In genomic region chr6:136894532-136895339, GRCm38 (mm10) we compare ENCODE assay signal across 11 mouse cellular contexts. TPM values are rescaled to one million over a fixed set of nuclear protein-coding genes. Genes with fewer than 3 reads are reported as not detected.
A peak's percentile ranks its signal among the peaks of the same experiment; 100 is the strongest.
DNase-seq lines count a peak whose midpoint lies in the region; ATAC-seq and TF ChIP-seq lines count a peak whose summit lies in the region.
"Had no signal": no experiment of that assay in that cellular context is flagged by ENCODE, and none has a peak within 500 bp of the region (broad histone marks: within the 10 kb centered on the region; RNA-seq: fewer than 3 reads in every experiment).

No protein-coding gene starts in this region.

- no peaks in the 10 kb centered on the region for H3K27me3 ChIP-seq in heart, embryonic 14.5 days (ENCODE audit: control insufficient read depth, insufficient read depth, low read length)
- H3K27me3 ChIP-seq in stomach, postnatal 0 days (ENCODE audit: control insufficient read depth, insufficient read depth, low read length), result no peaks in the 10 kb centered on the region
- H3K27me3 ChIP-seq in midbrain, embryonic 10.5 days (ENCODE audit: low read depth, poor library complexity, severe bottlenecking), result no peaks in the 10 kb centered on the region
- H3K27me3 ChIP-seq: neural tube, embryonic 12.5 days had no signal

- H3K36me3 ChIP-seq in heart, embryonic 14.5 days (ENCODE audit: control insufficient read depth, insufficient read depth, low read length), result no peaks in the 10 kb centered on the region
- H3K36me3 ChIP-seq in stomach, postnatal 0 days (ENCODE audit: control insufficient read depth, insufficient read depth, low read length), result no peaks in the 10 kb centered on the region
- no peaks in the 10 kb centered on the region for H3K36me3 ChIP-seq in midbrain, embryonic 10.5 days
- H3K36me3 ChIP-seq: forebrain, embryonic 10.5 days; G1E; neural tube, embryonic 12.5 days had no signal

- no peak overlapping the region for H3K9ac ChIP-seq in heart, embryonic 14.5 days (ENCODE audit: low read length)
- no peak overlapping the region for H3K9ac ChIP-seq in stomach, postnatal 0 days (ENCODE audit: low read length)
- H3K9ac ChIP-seq: neural tube, embryonic 12.5 days had no signal

- peak overlapping the region; percentile 40 to 73 for H3K27ac ChIP-seq in heart, embryonic 14.5 days (replicated peaks in 1 of 2; ENCODE audit: control insufficient read depth in 1 of 2, insufficient read depth in 1 of 2, low read depth in 2 of 2, low read length in 2 of 2)
- H3K27ac ChIP-seq in stomach, postnatal 0 days (replicated peaks), result peak overlapping the region; percentile 8
- no peak overlapping the region for H3K27ac ChIP-seq in midbrain, embryonic 10.5 days (replicated peaks)
- H3K27ac ChIP-seq: forebrain, embryonic 10.5 days; neural tube, embryonic 12.5 days had no signal

- H3K4me1 ChIP-seq in heart, embryonic 14.5 days (ENCODE audit: control insufficient read depth in 2 of 2, insufficient read depth in 2 of 2, low read length in 2 of 2), result peaks cover 7 to 8% of the 10 kb centered on the region in 2 experiments
- peaks cover 11% of the 10 kb centered on the region for H3K4me1 ChIP-seq in stomach, postnatal 0 days (replicated peaks; ENCODE audit: control insufficient read depth, insufficient read depth)
- H3K4me1 ChIP-seq in midbrain, embryonic 10.5 days, result no peaks in the 10 kb centered on the region
- H3K4me1 ChIP-seq: forebrain, embryonic 10.5 days; neural tube, embryonic 12.5 days had no signal

- H3K4me2 ChIP-seq in heart, embryonic 14.5 days (ENCODE audit: low read length), result no peak overlapping the region
- no peak overlapping the region for H3K4me2 ChIP-seq in stomach, postnatal 0 days (replicated peaks; ENCODE audit: low read depth)
- H3K4me2 ChIP-seq: neural tube, embryonic 12.5 days had no signal

- no peak for ATAC-seq in heart, embryonic 14.5 days (ENCODE audit: insufficient number of reproducible peaks, insufficient read depth, low FRiP score, low read depth)
- peak; percentile 35; the same call in 1 of the 2 replicates for ATAC-seq in stomach, postnatal 0 days (ENCODE audit: low FRiP score, low TSS enrichment)

- WGBS in heart, embryonic 14.5 days, result 50% methylated on average over 15 of the region's 15 CpGs
- WGBS in stomach, postnatal 0 days, result 16% methylated on average over 15 of the region's 15 CpGs
- WGBS in midbrain, embryonic 10.5 days, result 65% methylated on average over 15 of the region's 15 CpGs

- H3K4me3 ChIP-seq in heart, embryonic 14.5 days (ENCODE audit: control insufficient read depth in 1 of 2, insufficient read depth in 1 of 2, low read depth in 1 of 2, low read length in 2 of 2), result no peak overlapping the region
- H3K4me3 ChIP-seq in stomach, postnatal 0 days (ENCODE audit: low read depth, low read length), result no peak overlapping the region
- H3K4me3 ChIP-seq in midbrain, embryonic 10.5 days, result no peak overlapping the region
- H3K4me3 ChIP-seq: forebrain, embryonic 10.5 days; neural tube, embryonic 12.5 days had no signal

- no peaks in the 10 kb centered on the region for H3K9me3 ChIP-seq in heart, embryonic 14.5 days (ENCODE audit: control insufficient read depth, low read length)
- no peaks in the 10 kb centered on the region; the same call in 1 of the 2 replicates for H3K9me3 ChIP-seq in stomach, postnatal 0 days (ENCODE audit: control insufficient read depth, low read length)
- H3K9me3 ChIP-seq in midbrain, embryonic 10.5 days (replicated peaks), result no peaks in the 10 kb centered on the region
- H3K9me3 ChIP-seq: forebrain, embryonic 10.5 days; G1E; neural tube, embryonic 12.5 days had no signal

- no peak for TF ChIP-seq EP300 in stomach, postnatal 0 days (optimal IDR thresholded peaks at IDR 0.05)

- peak; percentile 20 for DNase-seq in ovary, adult 18-20 months (ENCODE audit: low spot score)
- no peak for DNase-seq in ovary, postnatal 14 days (ENCODE audit: low spot score)
- DNase-seq in kidney, postnatal 14 days, result peak; percentile 63
- no peak for DNase-seq in stomach, postnatal 0 days (ENCODE audit: low spot score)
- no peak for DNase-seq in urinary bladder, postnatal 4 days (ENCODE audit: low spot score in 2 of 2)
- no peak for DNase-seq in midbrain, embryonic 10.5 days (ENCODE audit: low spot score)
- DNase-seq: cerebellum, adult 8-10 months had no signal

- no peak for TF ChIP-seq CTCF in stomach, postnatal 0 days (IDR thresholded peaks at IDR 0.05; ENCODE audit: low read depth)

RNA-seq across cellular contexts. Expression of gene Mgp, which starts 19.1 kb away (rescaled TPM):
- 457 and 563 TPM in 2 replicates for polyA plus RNA-seq in heart, embryonic 14.5 days (2014; fragmentation: Nextera tagmentation; extraction: Ambion mirVana)
- 392 and 473 TPM in 2 replicates for polyA plus RNA-seq in stomach, postnatal 0 days (2015; fragmentation: Nextera tagmentation; extraction: Ambion mirVana)
- polyA plus RNA-seq in midbrain, embryonic 10.5 days (2016; fragmentation: Nextera tagmentation; extraction: Ambion mirVana), result 1.1 and 1.5 TPM in 2 replicates
- polyA plus RNA-seq: G1E had no signal

RNA-seq across cellular contexts. Expression of gene Erp27, which starts 27.2 kb away (rescaled TPM):
- 0.93 and 1.7 TPM in 2 replicates for polyA plus RNA-seq in heart, embryonic 14.5 days (2014; fragmentation: Nextera tagmentation; extraction: Ambion mirVana)
- polyA plus RNA-seq in stomach, postnatal 0 days (2015; fragmentation: Nextera tagmentation; extraction: Ambion mirVana), result 0.65 and 1.0 TPM in 2 replicates
- not detected in 2 replicates for polyA plus RNA-seq in midbrain, embryonic 10.5 days (2016; fragmentation: Nextera tagmentation; extraction: Ambion mirVana)
- polyA plus RNA-seq: forebrain, embryonic 10.5 days; G1E; neural tube, embryonic 12.5 days had no signal

RNA-seq across cellular contexts. Expression of gene Pde6h, which starts 28.9 kb away (rescaled TPM):
- polyA plus RNA-seq in heart, embryonic 14.5 days (2014; fragmentation: Nextera tagmentation; extraction: Ambion mirVana), result 0.23 TPM in 1 of 2 replicates, not detected in the other
- 0.06 and 0.40 TPM in 2 replicates for polyA plus RNA-seq in stomach, postnatal 0 days (2015; fragmentation: Nextera tagmentation; extraction: Ambion mirVana)
- polyA plus RNA-seq in midbrain, embryonic 10.5 days (2016; fragmentation: Nextera tagmentation; extraction: Ambion mirVana), result not detected in 2 replicates
- polyA plus RNA-seq: forebrain, embryonic 10.5 days; G1E; neural tube, embryonic 12.5 days had no signal

RNA-seq across cellular contexts. Expression of gene Art4, which starts 37.2 kb away (rescaled TPM):
- polyA plus RNA-seq in heart, embryonic 14.5 days (2014; fragmentation: Nextera tagmentation; extraction: Ambion mirVana), result 9.5 and 11.2 TPM in 2 replicates
- 3.2 and 3.3 TPM in 2 replicates for polyA plus RNA-seq in stomach, postnatal 0 days (2015; fragmentation: Nextera tagmentation; extraction: Ambion mirVana)
- 1.3 and 1.4 TPM in 2 replicates for polyA plus RNA-seq in midbrain, embryonic 10.5 days (2016; fragmentation: Nextera tagmentation; extraction: Ambion mirVana)

RNA-seq across cellular contexts. Expression of gene Arhgdib, which starts 47.0 kb away (rescaled TPM):
- polyA plus RNA-seq in heart, embryonic 14.5 days (2014; fragmentation: Nextera tagmentation; extraction: Ambion mirVana), result 86.1 and 88.6 TPM in 2 replicates
- 27.3 and 34.9 TPM in 2 replicates for polyA plus RNA-seq in stomach, postnatal 0 days (2015; fragmentation: Nextera tagmentation; extraction: Ambion mirVana)
- 25.0 and 26.0 TPM in 2 replicates for polyA plus RNA-seq in midbrain, embryonic 10.5 days (2016; fragmentation: Nextera tagmentation; extraction: Ambion mirVana)

Comparison
In these comparisons a context has a peak if more than half of its experiments do, and no peak if none do; other contexts are left out.
1. DNase-seq: peak in ovary, adult 18-20 months (single experiment) and kidney, postnatal 14 days (single experiment); none in ovary, postnatal 14 days (single experiment), stomach, postnatal 0 days (single experiment), urinary bladder, postnatal 4 days (0 of 2) and midbrain, embryonic 10.5 days (single experiment).
2. RNA of gene Mgp, which starts 19.1 kb away (polyA plus RNA-seq): 457 to 563 TPM in heart, embryonic 14.5 days and 392 to 473 TPM in stomach, postnatal 0 days; 1.1 to 1.5 TPM in midbrain, embryonic 10.5 days; every median in the first group is over 100 times any median in the second.